Mouse (Mus musculus): ENCODE measurements around the gene Eml1.

Gene Eml1

DNA sequence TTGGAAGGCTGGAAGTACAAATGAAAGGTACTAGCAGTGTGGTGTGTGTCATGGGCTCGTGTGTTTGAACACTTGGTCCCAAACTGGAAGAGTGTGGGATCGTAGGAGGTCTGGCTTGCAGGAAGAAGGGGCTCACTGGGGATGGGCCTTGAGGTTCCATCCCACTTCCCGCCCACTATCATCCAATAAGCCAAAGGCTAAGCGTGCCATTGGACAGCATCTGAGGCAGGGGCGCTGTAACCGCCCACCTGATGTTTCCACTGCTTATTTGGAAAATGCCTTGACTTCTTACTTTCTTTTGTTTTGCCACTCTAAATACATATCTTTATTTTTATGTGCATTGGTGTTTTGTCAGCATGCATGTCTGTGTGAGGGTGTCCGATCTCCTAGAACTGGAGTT is 181.0 kb downstream of the Eml1 start:
- DNase-seq (ENCODE audit: low spot score), result no peak

DNA sequence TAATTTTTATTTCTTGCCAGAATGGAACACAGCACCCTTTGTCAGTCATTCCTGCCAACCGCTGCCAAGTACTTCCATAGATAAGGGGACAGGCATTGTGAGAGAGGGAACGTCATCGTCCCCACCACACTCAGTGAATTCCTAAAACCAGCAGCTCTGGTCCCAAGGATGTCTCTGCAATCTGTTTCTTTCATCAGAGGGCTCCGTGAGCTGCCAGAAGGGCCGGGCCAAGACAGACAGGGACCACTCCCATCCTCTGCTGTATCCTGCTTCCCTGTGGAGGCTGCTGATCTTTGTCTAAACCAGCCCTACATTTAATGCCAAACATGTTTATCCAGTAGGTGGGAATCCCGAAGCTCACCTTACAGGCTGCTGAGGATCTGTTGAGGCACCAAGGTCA is 182.3 kb downstream of the Eml1 start:
- no peak for DNase-seq (ENCODE audit: low spot score)

DNA sequence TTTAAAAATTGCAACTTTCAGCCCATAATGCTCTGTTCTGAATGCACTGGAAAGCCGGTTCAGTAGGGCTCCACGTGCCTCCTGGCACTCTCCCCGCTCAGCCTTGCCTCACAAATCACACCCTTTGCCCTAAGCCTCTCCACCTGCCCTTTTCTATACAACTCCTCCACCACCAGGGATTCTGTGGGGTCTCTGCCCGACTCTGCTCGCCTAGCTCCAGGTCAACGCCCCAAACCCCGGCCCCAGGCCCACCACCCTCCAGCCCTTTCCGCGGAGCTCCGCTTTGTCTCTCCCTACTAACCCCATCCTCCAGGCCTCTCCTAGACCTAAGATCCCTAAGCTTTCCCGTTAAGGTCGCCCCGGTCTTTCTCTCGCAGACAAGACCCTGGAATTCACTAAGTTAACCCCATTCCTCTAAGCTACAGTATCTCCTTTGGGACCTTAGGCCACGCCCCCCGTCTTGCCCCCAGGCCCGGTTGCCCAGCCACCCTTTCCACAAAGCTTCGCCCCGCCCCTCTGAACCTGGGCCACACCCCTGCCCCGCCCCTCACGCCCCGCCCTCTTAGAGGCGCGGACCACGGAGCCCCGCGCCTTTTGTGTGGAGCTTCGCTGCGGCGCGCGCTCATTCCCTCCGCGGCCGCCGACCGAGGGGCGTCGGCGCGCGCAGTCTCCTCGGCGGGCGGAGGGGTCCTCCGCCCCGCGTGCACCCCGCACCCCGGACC is 183.5 kb downstream of the Eml1 start, which contains the start of gene Evl:
Gene Evl (plus strand): TSS at position 601 of the 722 bp plus-strand sequence.
- peak; percentile 98 for DNase-seq (ENCODE audit: low spot score)

DNA sequence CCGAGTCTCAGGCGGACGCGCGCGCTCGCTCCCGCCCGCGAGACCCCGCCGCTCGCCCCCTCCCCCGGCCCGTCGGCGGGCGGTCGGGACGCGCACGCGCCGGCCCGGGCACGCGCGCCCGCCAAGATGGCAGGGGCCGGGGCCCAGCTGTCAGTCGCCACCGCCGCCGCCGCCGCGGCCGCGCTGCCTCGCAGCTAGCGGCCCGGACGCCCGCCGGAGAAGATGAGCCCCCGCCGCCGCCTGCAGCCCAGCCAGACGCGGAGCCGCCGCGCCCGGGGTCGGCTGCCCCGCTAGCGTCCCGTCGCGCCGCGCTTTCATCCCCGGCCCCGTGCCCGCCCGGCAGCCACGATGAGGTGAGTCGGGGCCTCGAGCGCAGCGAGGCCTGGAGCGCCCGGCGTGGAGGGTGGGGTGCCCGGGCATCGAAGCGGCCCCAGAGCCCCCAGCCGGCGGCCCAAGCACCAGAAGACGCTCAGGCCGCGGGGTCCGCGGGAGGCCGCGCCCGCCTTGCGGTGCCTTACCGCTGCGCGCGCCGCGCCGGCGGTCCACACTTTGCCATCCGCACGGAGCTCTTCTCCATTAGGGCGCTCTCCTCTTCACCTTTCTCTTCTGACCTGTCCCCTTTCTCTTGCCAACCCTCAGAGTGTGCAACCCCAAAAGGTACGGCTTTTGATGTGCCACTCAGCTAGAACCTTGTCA is 184.3 kb downstream of the Eml1 start:
- DNase-seq (ENCODE audit: low spot score), result no peak

DNA sequence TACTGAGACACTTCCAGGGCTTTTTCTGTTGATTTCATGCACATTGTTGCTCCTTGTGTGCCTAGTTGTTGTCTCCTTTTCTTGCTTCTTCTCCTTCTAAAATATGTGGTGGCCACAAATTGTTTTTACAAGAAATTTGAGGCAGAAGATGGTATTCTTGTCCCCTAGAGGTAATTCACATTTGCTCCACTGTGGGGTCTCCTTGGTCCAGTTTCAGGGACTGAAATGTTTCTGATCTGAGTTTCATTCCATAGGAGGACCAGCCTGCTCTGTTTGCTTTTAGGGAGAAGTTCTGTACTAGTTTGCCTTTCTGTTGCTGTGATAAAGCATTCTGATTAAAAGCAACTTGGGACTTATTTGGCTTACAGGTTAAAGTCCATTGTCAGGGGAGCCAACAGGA is 187.4 kb downstream of the Eml1 start:
- no peak for DNase-seq (ENCODE audit: low spot score)

DNA sequence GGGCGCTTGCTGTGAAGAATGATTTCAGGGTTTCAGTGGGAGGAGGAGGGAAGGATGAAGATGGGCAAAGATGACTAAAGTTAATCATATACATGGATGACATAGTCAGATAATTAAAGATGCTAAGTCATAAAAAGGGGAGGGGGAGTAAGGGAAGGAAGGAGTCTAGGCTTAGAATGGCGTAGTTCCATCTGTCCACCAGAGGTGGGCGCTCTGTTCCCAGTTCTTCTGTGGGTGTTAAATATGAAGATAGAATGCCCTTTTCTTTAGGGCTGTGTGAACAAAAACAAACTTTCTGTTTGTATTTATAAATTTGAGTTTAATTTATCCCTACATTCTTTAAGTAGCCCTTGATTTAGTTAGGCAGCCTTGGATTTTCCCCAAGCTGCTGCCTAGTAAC is 192.5 kb downstream of the Eml1 start:
- DNase-seq (ENCODE audit: low spot score), result no peak

DNA sequence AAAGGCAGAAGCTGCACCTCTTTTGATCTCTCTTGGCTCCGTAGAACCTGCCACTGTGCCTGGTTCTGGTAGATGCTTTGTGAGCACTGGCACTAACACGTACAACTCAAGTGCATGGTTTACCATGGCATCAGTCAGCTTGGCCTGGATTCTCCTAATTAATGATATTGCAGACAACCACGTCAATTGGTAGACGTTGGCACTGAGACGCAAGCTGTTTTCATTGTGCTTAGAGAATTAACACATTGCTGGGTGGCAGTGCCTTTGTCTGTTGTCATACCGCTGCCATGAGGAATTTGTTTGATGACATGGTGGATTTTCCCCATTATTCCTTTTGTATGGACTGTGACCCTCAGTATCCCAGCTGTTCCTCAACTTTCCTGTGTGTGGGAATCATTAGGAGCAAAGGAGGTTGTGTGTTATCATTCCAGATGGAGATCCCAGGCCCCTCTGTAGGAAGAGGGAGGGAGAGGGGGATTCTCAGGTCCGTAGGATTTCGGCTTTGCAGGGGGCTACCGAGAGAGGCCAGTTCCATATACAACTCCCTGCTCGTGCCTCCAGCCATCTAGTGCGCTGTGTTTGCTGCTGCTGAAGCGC is 194.3 kb downstream of the Eml1 start:
- peak; percentile 52 for DNase-seq (ENCODE audit: low spot score)

DNA sequence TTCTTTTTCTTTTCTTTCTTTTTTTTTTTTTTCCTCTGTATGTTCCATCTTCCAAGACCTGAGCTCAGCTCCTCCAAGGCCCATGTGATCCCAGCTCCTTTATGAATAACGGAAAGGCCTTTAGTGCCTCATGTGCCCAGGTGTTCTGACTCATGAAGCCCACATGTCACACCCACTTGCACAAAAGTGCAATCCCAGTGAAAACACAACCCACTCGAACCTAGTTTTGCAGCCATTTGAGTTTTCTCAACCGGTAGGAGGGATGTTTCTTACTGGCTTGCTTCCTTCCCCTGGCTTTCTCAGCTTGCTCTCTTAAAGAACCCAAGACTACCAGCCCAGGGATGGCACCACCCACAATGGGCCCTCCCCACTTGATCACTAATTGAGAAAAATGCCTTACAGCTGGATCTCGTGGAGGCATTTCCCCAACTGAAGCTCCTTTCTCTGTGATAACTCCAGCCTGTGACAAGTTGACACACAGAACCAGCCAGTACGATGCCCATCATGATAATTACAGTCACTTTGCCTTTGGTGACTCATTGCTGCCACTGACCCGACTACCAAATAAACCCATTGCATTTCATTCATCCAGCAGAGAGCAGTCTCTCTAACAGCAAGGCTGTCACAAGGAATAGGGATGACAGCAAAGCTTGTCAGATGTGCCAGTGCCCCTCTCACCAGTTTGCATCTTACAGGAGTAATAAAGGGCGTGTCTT is 208.6 kb downstream of the Eml1 start:
- DNase-seq (ENCODE audit: low spot score), result no peak

DNA sequence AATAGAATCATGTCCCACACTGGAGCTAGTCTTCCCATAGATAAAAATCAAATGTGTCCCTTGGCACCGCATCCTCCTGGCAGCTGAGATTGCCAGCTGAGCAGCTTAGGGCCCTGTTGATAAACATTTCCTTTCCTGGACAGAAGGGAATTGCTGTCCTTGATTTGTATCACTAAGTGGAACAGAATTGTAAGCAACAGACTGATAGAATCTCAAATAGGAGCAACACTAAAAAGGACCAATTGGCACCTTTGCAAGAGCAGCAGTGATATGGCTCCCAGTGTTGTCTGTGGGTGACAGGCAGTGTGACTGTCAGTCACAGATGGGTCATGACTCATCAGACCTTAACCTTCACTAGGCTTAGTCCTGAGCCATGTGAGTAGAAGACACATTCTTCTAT is 213.0 kb downstream of the Eml1 start:
- DNase-seq (ENCODE audit: low spot score), result no peak
